Mouse (Mus musculus) thymus, postnatal 14 days (tissue): Measurements from ENCODE around the gene Phldb2.

ENCODE experiments used
- DNase-seq: peaks from one replicate; pipeline ENCODE4 v3.0.0; 2021

Phldb2 gene

GRCm38 (mm10) chr16:45723172-45723901, 230.1 kb downstream of the Phldb2 start:
- no peak for DNase-seq

GRCm38 (mm10) chr16:45722460-45722951, 230.9 kb downstream of the Phldb2 start:
- DNase-seq, result no peak

DNA sequence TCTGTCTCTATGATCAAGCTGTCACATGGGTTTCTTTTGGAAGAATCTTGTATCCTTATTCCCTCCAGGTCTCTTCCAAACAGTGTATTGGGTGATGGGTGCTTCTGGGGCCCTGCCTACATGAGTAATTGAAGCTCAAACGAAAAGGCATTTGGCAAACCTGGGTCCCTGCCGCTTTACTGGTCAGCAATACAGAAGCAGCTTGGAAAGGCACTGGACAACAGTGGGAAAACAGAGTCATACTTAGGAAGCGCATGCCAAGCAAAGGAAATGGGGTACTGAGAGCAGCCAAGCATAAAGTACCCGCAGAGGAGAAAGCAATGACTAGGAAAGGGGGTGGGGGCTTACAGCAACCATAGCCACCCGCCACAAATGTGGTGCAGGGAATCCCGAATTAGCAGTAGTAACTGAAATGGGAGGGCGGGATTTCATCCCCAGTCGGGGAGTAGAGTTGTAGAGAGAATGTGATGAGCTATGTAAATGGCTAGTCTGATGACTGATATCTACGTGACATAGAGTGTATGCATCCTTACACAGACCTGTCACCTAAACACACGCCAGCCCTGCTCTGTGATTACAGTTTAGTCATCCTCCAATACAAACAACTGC, 233.3 kb downstream of the Phldb2 start:
- no peak for DNase-seq

DNA sequence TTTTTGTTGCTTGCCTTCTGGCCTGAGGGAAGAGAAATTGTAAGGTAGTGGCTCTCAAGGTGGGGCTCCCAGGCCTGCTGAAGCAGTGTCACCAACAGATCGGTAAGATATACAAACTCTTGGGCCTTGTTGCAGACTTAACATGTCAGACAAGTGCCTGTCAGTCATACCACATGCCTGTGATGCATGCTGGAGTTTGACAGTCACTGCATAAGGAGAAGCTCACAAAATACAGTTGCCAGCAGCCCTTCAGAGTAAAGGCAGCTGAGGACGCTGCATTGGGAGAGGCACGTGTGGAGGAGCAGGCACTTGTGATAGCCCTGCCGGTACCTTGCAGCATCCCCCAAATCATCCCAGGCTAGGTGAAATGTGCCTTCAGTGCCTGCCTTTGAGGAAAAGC, 235.1 kb downstream of the Phldb2 start:
- DNase-seq, result no peak

DNA sequence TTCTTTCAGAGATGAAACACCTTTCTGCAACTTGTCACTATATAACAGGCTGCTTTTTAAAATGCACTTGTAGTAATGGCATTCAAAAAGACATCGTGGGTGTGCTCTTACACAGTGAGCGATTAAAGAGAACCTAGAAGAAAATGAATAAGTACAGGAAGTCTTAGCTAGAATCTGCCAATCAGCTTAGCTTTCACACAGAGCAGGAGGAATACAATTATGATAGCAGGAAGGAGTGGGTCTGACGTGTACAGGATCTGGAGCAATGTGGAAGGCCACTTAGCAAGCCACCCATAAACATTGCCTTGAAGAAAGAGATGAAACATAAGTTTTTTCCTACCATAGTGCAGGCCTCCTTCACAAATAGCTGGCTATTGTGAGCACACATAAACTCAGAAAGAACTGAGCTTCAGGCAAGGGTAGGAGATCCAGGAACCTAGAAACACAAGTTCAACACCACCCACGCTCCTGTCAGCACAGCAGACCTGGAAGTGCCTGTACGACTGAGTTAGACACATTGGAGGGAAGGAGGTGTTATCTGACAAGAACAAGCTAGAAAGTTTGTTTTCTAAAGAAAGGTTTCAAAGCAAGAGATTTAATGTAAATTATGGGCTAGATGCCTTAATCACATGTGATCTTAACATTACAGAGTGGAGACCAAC, 238.8 kb downstream of the Phldb2 start:
- DNase-seq, result no peak

GRCm38 (mm10) chr16:45713878-45714277, 239.5 kb downstream of the Phldb2 start:
- no peak for DNase-seq

GRCm38 (mm10) chr16:45713261-45713660, 240.1 kb downstream of the Phldb2 start:
- no peak for DNase-seq

- DNase-seq, result no peak
Measured at GRCm38 (mm10) chr16:45711263-45711662, 242.1 kb downstream of the Phldb2 start.

DNA sequence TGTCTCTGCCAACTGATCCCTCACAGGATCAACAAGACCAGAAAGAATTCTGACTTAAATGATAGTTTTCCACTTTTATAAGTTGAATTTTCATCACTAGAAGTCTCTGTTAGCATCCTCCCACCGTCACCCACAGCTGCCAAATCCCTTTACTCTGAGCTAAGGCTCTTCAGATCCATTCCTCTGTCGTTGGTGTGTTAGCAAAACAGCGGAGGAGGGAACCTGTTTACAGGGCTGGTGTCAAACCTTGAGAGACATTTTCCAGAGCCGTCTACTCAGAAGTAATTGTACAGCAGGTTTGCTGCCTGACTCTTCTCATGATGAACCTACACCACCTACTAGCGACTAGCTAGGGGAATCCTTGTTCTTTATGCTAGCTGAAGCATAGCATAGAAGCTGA, 254.1 kb downstream of the Phldb2 start:
- DNase-seq, result no peak

GRCm38 (mm10) chr16:45697996-45698395, 255.4 kb downstream of the Phldb2 start:
- DNase-seq, result no peak
